Mouse (Mus musculus) left cerebral cortex, postnatal 36 days (tissue): ENCODE data around the gene Baz2a. TPM values are rescaled to one million over a fixed set of nuclear protein-coding genes. Genes with fewer than 3 reads are reported as not detected.
"Not testable (repeated sequence)": the region's sequence is repeated elsewhere in the genome, so short reads cannot be mapped to it uniquely, and the experiment has no call there.

Source experiments
- DNase-seq, 2 experiments: peaks; one replicate each; pipeline ENCODE4 v3.0.0; 2021 to 2022; ENCODE audit warnings: low spot score in 2 of 2, mixed read lengths in 1 of 2
- intact Hi-C: fragments of 180-260 bp; cut with DNase I; formaldehyde crosslinking; loops from one replicate; pipeline ENCODE4 v1.15.1; 2025
- total RNA-seq, 2 experiments: library from RNA; stranded (reverse); gene quantifications; 2 replicates each; pipeline ENCODE4 v1.2.3; 2021

Gene Baz2a
- total RNA-seq = 10 to 100 TPM; 31.6 to 44.5 TPM

DNA sequence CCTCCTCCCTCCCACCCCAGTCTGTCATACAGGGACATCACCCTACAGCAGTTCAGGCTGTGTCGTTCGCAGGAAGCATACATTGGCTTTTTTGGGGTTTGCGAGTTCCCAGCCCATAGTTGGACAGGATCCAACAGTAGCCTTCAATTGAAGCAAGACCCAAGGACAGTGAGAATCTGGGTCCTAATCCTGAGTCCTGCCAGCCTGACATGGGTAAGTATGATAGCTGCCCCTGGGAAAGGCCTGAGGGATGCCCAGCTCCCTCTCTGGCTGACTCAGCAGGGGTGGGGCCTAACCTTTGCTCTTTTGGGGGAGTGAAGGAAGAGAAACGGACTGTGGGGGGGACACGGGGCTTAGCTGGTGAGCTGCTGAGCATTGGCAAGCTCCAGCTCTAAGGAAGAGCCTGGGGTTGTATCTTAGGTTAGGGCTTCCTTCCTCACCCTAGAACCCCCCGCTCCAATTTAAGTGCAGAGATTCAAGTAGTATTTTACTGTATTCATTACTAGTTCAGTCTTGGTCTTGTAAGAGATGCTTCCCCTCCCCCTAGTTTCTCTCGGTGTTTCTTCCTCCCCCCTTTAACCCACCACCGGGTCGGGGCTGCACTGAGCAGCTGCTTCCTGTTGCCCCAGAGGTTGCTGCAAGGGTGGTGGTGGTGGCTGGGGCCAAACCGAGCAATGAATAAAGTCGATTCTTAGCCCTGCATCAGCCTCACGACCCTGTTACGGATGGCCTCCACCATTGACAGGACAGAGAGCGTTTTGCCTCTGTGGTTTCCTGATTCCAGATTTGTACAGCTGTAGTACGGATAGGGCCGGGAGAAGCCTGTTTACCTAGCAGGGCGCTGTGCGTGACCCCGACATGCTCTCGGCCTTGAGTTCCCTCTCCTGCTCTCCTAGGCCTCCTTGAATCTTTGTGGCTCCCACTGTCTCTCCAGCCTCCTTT is at the start of gene Baz2a:
Gene Baz2a (plus strand): TSS at position 14 of the 942 bp plus-strand sequence.
- intact Hi-C loops = loop anchor here (1.0 to 2.0 kb wide), 2 partner anchors 49 to 94 kb away; no protein-coding TSS in a partner anchor
- peak; percentile 23 to 32 for DNase-seq

DNA sequence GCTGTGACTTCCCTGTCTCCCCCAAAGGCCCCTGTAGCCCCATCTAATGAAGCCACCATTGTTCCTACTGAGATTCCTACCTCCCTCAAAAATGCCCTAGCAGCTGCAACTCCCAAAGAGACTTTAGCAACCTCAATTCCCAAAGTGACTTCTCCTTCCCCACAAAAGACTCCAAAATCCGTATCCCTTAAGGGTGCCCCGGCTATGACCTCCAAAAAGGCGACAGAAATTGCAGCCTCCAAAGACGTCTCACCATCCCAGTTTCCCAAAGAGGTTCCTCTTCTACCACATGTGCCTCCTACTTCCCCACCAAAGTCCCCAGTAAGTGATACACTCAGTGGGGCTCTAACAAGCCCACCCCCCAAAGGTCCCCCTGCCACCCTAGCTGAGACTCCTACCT is 49.7 kb upstream of the Baz2a start:
- intact Hi-C loops = no loop called here
- DNase-seq = no peak

DNA sequence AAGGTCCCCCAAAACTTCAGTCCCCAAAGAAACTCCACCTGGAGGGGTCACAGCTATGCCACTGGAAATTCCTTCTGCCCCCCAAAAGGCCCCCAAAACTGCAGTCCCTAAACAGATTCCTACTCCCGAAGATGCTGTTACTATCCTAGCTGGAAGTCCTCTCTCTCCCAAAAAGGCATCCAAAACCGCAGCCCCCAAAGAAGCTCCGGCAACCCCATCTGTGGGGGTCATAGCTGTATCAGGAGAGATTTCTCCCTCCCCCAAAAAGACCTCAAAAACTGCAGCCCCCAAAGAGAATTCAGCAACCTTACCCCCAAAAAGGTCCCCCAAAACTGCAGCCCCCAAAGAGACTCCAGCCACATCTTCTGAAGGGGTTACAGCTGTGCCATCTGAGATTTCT is 48.9 kb upstream of the Baz2a start:
- DNase-seq = no peak
- intact Hi-C loops = no loop called here

DNA sequence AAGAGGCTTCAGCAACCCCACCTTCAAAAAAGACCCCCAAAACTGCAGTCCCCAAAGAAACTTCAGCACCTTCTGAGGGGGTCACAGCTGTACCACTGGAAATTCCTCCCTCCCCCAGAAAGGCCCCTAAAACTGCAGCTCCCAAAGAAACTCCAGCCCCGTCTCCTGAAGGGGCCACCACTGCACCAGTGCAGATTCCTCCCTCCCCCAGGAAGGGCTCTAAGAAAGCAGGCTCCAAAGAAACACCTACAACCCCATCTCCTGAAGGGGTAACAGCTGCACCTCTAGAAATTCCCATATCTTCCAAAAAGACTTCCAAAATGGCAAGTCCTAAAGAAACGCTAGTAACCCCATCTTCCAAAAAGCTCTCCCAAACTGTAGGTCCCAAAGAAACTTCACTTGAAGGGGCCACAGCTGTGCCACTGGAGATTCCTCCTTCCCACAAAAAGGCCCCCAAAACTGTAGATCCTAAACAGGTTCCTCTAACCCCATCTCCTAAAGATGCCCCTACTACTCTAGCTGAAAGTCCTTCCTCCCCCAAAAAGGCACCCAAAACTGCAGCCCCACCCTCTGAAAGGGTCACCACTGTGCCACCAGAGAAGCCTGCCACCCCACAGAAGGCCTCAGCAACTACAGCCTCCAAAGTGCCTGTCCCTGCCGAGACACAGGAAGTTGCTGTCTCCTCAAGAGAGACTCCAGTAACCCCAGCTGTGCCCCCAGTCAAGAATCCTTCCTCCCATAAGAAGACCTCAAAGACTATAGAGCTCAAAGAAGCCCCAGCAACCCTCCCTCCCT is 48.1 kb upstream of the Baz2a start:
- no peak for DNase-seq
- intact Hi-C loops = no loop called here

DNA sequence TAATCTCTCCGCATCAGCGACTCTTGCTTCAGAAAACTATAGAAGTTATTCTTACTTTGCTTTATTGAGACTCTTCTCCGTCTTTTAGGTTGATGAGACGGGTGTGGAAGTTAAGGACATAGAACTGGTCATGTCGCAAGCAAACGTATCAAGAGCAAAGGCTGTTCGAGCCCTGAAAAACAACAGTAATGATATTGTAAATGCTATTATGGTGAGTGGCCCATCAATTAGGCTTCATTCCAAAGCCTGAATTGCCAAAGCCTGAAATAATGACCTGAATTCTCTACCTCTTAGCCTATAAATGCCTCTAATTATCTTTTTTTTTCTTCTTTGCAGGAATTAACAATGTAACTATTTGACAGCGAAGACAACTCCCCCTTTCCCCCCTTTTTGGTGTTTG is 43.2 kb upstream of the Baz2a start:
- DNase-seq = no peak
- intact Hi-C loops = no loop called here

DNA sequence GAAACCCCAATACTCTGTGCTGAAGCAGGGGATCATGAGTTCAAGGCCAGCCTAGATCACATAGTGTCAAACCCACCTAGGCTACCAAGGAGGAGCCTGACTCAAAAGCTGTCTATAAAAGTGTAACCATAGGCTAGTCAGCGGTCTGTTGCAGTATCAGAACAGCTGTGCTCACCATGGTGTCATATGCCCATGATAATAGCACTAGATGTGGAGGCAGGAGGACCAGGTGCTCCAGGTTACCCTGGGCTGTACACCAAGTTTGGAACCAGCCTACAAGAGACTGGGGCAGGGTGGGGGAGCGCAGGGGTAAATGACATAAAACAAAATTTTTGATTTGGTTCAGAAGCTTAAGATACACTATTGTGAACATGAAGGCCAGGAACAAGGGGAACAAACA is 41.6 kb upstream of the Baz2a start:
- intact Hi-C loops = no loop called here
- DNase-seq = no peak

DNA sequence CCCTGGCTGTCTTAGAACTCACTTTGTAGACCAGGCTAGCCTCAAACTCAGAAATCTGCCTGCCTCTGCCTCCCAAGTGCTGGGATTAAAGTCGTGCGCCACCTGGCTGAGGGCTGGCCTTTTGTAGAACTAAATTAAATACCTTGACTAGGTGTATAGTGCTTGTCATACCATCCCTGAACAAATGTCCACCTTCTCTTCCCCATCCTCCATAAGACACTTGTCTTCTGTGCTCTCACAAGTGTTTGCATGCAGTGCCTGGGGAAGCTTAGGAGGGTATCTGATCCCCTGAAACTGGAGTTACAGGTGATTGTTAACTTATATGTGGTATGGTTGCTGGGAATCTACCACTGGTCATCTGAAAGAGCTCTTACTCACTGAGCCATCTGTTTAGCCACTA is 41.0 kb upstream of the Baz2a start:
- intact Hi-C loops = no loop called here
- no peak for DNase-seq

DNA sequence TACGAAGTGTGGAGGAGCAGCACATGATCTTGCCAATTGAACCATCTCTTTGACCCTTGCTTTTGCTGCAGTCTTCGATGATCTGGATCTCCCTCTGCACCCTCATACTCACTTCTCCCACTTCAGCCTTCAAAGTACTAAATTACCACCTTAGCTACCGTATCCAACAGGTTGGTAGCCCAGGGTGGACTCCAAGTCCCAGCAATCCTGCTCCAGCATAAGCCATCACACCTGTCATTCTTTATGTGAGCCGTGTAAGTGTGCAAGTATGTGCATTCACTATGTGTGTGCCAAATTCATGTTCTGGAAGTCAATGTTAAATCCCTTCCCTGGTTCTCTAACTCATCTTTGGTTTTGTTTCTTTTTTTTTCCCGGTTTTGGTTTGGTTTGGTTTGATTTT is 39.8 kb upstream of the Baz2a start:
- no peak for DNase-seq
- intact Hi-C loops = no loop called here

DNA sequence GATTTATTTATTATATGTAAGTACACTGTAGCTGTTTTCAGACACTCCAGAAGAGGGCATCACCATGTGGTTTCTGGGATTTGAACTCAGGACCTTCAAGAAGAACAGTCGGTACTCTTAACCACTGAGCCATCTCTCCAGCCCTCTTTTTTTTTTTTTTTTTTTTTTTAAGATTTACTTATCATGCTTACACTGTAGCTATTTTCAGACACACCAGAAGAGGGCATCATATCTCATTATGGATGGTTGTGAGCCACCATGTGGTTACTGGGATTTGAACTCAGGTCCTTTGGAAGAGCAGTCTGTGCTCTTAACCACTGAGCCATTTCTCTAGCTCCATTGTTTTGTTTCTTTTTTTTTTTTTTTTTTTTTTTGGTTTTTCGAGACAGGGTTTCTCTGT is 39.2 kb upstream of the Baz2a start:
- intact Hi-C loops, DNase-seq: not testable (repeated sequence)

DNA sequence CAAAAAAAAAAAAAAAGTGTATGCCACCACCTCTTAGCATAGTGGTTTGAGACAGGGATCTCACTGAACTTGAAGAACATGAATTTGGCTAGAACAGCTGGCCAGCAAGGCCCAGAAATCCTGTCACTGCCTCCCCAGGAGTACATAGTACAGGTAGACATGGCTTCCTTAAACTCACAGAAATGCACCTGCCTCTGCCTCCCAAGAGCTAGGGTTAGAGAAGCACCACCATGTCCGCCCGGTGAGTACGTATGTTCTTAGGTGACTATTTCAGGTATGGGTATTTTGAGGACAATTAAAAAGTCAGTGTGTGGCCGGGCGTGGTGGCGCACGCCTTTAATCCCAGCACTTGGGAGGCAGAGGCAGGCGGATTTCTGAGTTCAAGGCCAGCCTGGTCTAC is 38.4 kb upstream of the Baz2a start:
- no peak for DNase-seq
- intact Hi-C loops = no loop called here

DNA sequence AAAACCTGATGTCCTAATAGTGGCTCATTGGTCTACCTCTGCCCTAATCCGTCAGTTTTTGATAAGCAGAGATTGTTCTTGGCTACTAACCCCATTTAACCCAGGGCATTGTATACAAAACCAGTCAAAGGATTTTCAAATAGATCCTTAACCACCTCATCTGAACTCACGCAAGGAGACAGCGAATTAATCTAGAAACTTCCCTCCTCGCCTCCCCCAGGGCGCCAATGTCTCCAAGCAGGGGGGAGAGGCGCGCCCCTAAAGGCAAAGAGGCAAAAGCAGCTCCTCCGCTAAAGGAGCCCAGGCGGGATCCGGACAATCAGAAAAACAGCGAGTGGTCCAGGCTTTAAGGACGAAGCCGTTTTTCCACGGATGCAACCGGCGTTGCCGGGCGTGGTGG is 33.2 kb upstream of the Baz2a start:
- intact Hi-C loops = no loop called here
- DNase-seq = no peak

DNA sequence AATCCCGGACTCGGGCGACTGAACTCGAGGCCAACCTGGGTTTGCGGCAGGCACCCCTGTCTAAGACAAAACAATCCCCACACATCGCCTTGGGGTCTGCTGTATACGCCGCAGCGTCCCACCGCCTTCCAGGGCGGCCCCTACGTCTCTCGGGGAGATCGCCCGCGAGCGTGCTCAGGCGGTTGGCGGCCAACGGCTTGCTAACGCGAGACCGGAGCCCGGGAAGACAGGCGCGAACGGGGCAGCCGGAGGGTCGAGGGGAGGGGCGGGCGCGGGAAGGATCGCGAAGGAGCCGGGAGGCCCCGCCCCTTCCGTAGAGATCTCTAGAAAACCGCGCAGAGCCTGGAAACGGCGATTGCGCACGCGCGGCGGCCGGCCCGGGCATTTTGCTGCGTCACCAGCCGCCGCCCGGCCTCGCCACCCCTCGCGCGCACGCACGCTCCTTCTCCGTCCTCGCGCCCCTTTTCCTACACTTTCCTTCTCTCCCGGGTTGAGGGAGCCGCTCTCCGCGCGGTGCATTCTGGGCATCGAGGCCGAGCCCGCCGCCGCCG is 32.7 kb upstream of the Baz2a start, which contains the start of gene Ptges3:
Gene Ptges3 (plus strand): TSS at position 354 of the 551 bp plus-strand sequence.
- DNase-seq = peak; percentile 96 to 98
- intact Hi-C loops = no loop called here

DNA sequence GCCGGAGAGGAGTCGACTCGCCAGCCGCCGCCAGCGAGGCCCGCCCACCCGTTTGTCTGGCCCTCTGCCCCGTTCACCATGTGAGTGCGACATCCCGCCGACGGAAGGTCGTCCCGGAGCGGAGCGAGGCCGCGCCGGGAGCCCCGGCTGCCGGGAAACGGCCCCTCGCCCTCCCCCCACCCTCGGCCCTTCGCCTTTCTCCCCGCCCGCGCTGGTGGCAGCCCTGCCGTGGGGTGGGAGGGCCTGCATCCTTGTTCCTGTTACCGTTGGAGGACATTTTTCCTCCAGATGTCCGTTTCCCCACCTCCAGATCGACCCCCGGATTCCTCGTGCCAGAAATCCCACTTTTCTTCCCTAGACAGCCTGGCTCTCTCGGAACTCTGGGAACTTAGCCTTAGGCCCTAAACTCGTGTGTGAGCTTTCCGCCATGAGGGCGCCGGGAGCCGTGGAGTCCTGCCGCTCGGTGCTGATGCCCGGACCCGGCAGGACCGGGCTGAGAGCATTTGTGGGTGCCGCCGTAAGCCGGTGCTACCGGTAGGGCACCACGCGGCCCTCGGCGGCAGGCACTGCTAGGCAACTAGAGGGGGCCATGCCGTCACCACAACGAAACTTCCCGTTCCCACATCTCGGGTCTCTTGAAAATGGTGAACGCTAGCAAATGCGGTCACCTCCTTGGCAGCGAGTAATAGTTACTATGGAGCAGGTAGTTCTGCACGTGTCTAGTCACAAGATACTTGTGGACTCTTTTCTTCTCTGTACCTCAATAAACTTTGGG is 32.0 kb upstream of the Baz2a start:
- peak in 1 of 2 experiments; percentile 58 for DNase-seq
- intact Hi-C loops = no loop called here

DNA sequence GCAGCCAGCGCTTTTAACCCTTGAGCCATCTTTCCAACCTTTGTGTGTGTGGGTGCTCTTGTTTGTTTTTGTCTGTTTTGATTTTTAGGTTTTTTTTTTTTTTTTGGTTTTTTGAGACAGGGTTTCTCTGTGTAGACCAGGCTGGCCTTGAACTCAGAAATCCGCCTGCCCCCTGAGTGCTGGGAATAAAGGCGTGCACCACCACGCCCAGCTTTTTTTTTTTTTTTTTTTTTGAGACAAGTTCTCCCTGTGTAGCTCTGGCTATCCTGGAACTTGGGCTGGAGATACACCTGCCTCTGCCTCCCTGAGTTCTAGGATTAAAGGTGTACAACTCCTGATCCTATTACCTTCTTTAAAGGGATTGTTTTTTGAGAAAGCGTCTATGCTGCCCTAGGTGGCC is 30.3 kb upstream of the Baz2a start:
- no peak for DNase-seq
- intact Hi-C loops = no loop called here

DNA sequence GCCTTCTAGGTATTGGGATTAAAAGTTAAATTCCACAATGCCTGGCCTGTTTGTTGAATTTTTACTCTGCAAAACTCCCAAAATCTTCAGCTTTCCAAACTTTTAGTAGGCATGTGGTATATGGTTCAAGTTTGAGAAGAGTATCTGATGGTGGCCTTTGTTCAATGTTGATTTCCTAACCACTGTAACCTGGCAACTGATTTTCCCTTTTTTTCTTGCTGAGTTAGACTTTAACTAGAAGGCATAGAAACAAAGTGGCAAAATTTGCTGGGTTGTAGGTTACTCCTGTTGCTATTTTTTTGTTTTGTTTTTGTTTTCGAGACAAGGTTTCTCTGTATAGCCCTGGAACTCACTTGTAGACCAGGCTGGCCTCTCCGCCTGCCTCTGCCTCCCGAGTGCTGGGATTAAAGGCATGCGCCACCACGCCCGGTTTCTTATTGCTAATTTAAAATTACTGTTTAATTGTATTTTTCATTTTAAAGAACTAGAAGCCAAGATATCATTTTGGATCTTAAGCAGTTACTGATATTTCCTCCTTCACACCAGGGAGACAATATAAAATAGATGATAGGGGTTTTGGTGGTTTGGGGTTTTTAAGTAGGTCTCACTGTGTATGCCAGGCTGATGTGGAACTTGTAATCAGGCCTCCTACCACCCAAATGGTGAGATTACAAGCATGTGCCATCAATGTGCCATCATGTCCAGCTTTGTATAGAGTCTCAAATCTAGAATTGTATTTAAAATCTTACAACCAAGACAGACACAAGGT is 29.0 kb upstream of the Baz2a start:
- no peak for DNase-seq

DNA sequence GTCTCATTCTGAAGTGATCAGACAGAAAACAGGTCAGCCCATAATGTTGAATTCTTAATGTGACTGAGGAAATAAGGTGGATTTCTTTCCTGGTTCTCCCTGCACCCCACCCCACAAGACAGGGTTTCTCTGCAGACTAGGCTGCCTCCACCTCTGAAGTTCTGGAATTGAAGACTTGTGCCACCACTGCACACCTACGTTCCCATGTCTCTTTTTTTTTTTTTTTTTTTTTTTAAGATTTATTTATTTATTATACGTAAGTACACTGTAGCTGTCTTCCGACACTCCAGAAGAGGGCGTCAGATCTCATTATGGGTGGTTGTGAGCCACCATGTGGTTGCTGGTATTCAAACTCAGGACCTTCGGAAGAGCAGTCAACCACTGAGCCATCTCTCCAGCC is 25.3 kb upstream of the Baz2a start:
- no peak for DNase-seq
- intact Hi-C loops = no loop called here

More for the DNA sequence above, 29.0 kb upstream of the Baz2a start:
- intact Hi-C loops = no loop called here

DNA sequence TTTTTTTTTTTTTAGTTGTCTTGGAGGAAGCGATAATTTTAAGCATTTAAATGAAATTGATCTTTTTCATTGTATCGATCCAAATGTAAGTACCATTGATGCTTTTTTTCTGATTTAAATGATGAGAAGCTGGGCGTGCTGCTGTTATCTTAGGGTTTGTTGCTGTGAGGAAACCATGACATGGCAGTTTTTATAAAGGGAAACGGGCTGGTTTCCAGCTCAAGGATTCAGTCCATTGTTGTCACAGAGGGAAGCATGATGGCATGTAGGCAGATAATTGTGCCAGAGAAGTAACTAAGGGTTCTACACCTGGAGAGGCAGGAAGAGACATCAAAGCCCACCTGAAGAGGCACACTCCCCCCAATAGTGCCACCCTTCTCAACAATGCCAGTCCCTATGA is 22.2 kb upstream of the Baz2a start:
- intact Hi-C loops = no loop called here
- DNase-seq = no peak

DNA sequence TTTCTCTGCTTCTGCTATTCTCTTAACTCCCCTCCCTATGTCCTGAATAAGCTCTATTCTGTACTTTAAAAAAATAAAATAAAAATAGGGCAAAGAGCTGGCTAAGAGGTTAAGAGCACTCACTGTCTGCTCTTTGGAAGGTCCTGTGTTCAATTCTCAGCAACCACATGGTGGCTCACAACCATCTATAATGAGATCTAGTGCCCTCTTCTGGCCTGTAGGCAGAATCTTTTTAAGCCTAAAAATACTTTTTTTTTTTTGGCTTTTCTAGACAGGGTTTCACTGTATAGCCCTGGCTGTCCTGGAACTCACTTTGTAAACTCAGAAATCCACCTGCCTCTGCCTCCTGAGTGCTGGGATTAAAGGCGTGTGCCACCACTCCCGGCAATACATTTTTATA is 20.9 kb upstream of the Baz2a start:
- DNase-seq, intact Hi-C loops: not testable (repeated sequence)

DNA sequence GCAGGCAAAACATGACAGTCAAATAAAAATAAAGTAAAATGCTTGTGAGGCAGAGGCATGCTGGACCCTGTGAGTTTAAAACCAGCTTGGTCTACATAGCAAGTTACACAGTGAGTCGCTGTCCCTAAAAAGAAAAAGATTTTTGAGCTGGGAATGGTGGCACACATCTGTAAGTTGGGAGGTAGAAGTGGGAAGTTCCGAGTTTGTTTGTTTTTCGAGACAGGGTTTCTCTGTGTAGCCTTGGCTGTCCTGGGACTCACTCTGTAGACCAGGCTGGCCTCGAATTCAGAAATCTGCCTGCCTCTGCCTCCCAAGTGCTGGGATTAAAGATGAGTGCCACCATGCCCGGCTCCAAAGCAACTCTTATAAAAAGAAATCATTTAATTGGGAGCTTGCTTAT is 13.1 kb upstream of the Baz2a start:
- DNase-seq, intact Hi-C loops: not testable (repeated sequence)
